Mouse (Mus musculus): ENCODE data around the gene Tmem184a.

- TF ChIP-seq CTCF (IDR thresholded peaks at IDR 0.05; ENCODE audit: low read depth, low read length) (no peak), POLR2A (IDR thresholded peaks at IDR 0.05; ENCODE audit: insufficient read depth, low read length) (no peak), EP300 (IDR thresholded peaks at IDR 0.05; ENCODE audit: insufficient read depth, low read depth, low read length) (no peak)
Measured at GRCm38 (mm10) chr5:139839142-139839541, 19.4 kb upstream of the Tmem184a start.
